Mouse (Mus musculus) erythroblast, embryonic 14.5 days (primary cell): ENCODE measurements around the gene Rpl36al. TPM values are rescaled to one million over a fixed set of nuclear protein-coding genes. Genes with fewer than 3 reads are reported as not detected.
"Not testable (repeated sequence)": the region's sequence is repeated elsewhere in the genome, so short reads cannot be mapped to it uniquely, and the experiment has no call there.

Source experiments
- H3K27me3 ChIP-seq: 2 replicates; pipeline ENCODE4 v1.6.1; 2012; ENCODE audit warnings: inconsistent platforms; ENCODE audit not compliant: control insufficient read depth
- H3K36me3 ChIP-seq: 2 replicates; pipeline ENCODE4 v1.6.1; 2012; ENCODE audit warnings: mild to moderate bottlenecking, inconsistent platforms; ENCODE audit not compliant: control insufficient read depth
- H3K4me1 ChIP-seq: 2 replicates; pipeline ENCODE4 v1.6.1; 2012; ENCODE audit warnings: inconsistent platforms; ENCODE audit not compliant: control insufficient read depth
- H3K4me3 ChIP-seq: replicated peaks from 2 replicates; pipeline ENCODE3; 2012; ENCODE audit warnings: moderate library complexity, mild to moderate bottlenecking, inconsistent platforms
- H3K9me3 ChIP-seq: 2 replicates; pipeline ENCODE4 v1.6.1; 2012; ENCODE audit warnings: low read length, inconsistent platforms, mixed read lengths; ENCODE audit not compliant: control insufficient read depth
- GATA1 ChIP-seq: IDR thresholded peaks from 2 replicates; pipeline ENCODE4 v1.6.1; 2012; ENCODE audit warnings: low read length, inconsistent platforms, mixed read lengths
- TAL1 ChIP-seq: IDR thresholded peaks from 3 replicates; pipeline ENCODE4 v1.6.1; 2012; ENCODE audit warnings: low read length, inconsistent platforms, mixed read lengths
- polyA plus RNA-seq: library from polyadenylated mRNA; stranded (reverse); fragments of >175 nt; gene quantifications from 2 replicates; pipeline ENCODE4 v1.2.3, GENCODE M21; 2012

Gene Rpl36al
- polyA plus RNA-seq, 1 experiment = 7.3 TPM

GRCm38 (mm10) chr12:69159578-69159940 lies 24.3 kb downstream of the Rpl36al start:
- peaks cover 33% of the 10 kb centered on the region for H3K36me3 ChIP-seq
- peak overlapping the region; percentile 42 for H3K4me3 ChIP-seq
- no peaks in the 10 kb centered on the region for H3K9me3 ChIP-seq
- no peak for TF ChIP-seq TAL1
- no peak for TF ChIP-seq GATA1
- H3K27me3 ChIP-seq = no peaks in the 10 kb centered on the region
- peaks cover 34% of the 10 kb centered on the region for H3K4me1 ChIP-seq

GRCm38 (mm10) chr12:69158765-69159577 lies 24.9 kb downstream of the Rpl36al start, which contains the start of gene Rps29:
Gene Rps29 (minus strand): TSS chr12:69159186.
- H3K9me3 ChIP-seq, H3K27me3 ChIP-seq: not testable (repeated sequence)
- H3K4me3 ChIP-seq = peak within 1 kb of the TSS; percentile 91
- H3K4me1 ChIP-seq = peaks cover 29% of the 10 kb centered on the region
- peaks cover 33% of the 10 kb centered on the region for H3K36me3 ChIP-seq

- Histone ChIP-seq H3K36me3 (peaks cover 33% of the 10 kb centered on the region), H3K4me1 (peaks cover 27% of the 10 kb centered on the region), H3K4me3 (peak overlapping the region; percentile 91), H3K9me3 (no peaks in the 10 kb centered on the region), H3K27me3 (no peaks in the 10 kb centered on the region)
- TF ChIP-seq TAL1 = no peak
- TF ChIP-seq GATA1 = no peak
Observed at GRCm38 (mm10) chr12:69158366-69158764, 25.5 kb downstream of the Rpl36al start.

- TF ChIP-seq GATA1 = no peak
- peak overlapping the region; percentile 91 for H3K4me3 ChIP-seq
Observed at GRCm38 (mm10) chr12:69157107-69157506, 26.8 kb downstream of the Rpl36al start.

GRCm38 (mm10) chr12:69156436-69156835 lies 27.4 kb downstream of the Rpl36al start:
- TF ChIP-seq GATA1 = no peak
- TF ChIP-seq TAL1 = no peak
- no peaks in the 10 kb centered on the region for H3K27me3 ChIP-seq
- no peak overlapping the region for H3K4me3 ChIP-seq
- peaks cover 33% of the 10 kb centered on the region for H3K36me3 ChIP-seq
- H3K4me1 ChIP-seq = peaks cover 27% of the 10 kb centered on the region
- H3K9me3 ChIP-seq = no peaks in the 10 kb centered on the region

More at GRCm38 (mm10) chr12:69157107-69157506, 26.8 kb downstream of the Rpl36al start:
- Histone ChIP-seq H3K36me3 (peaks cover 33% of the 10 kb centered on the region), H3K4me1 (peaks cover 27% of the 10 kb centered on the region), H3K27me3 (no peaks in the 10 kb centered on the region), H3K9me3 (no peaks in the 10 kb centered on the region)

GRCm38 (mm10) chr12:69155923-69156322 lies 28.0 kb downstream of the Rpl36al start:
- Histone ChIP-seq H3K4me3 (no peak overlapping the region), H3K9me3 (no peaks in the 10 kb centered on the region), H3K4me1 (peaks cover 27% of the 10 kb centered on the region)

GRCm38 (mm10) chr12:69150049-69150448 lies 33.8 kb downstream of the Rpl36al start:
- Histone ChIP-seq H3K4me1 (no peaks in the 10 kb centered on the region), H3K9me3 (no peaks in the 10 kb centered on the region), H3K27me3 (no peaks in the 10 kb centered on the region), H3K36me3 (peaks cover 4% of the 10 kb centered on the region), H3K4me3 (no peak overlapping the region)
- TF ChIP-seq GATA1 (no peak), TAL1 (no peak)

More at GRCm38 (mm10) chr12:69155923-69156322, 28.0 kb downstream of the Rpl36al start:
- Histone ChIP-seq H3K27me3 (no peaks in the 10 kb centered on the region), H3K36me3 (peaks cover 33% of the 10 kb centered on the region)
- TF ChIP-seq TAL1 (no peak), GATA1 (no peak)

GRCm38 (mm10) chr12:69147166-69147735 lies 36.6 kb downstream of the Rpl36al start:
- Histone ChIP-seq H3K4me3 (no peak overlapping the region), H3K9me3 (no peaks in the 10 kb centered on the region), H3K4me1 (no peaks in the 10 kb centered on the region), H3K27me3 (no peaks in the 10 kb centered on the region), H3K36me3 (no peaks in the 10 kb centered on the region)
- no peak for TF ChIP-seq TAL1
- TF ChIP-seq GATA1 = no peak

GRCm38 (mm10) chr12:69143460-69143859 lies 40.4 kb downstream of the Rpl36al start:
- H3K4me1 ChIP-seq = no peaks in the 10 kb centered on the region
- H3K9me3 ChIP-seq = no peaks in the 10 kb centered on the region
- H3K27me3 ChIP-seq = no peaks in the 10 kb centered on the region
- H3K36me3 ChIP-seq = no peaks in the 10 kb centered on the region
- no peak overlapping the region for H3K4me3 ChIP-seq
- TF ChIP-seq TAL1 (no peak), GATA1 (no peak)

GRCm38 (mm10) chr12:69139841-69140240 lies 44.0 kb downstream of the Rpl36al start:
- Histone ChIP-seq H3K9me3 (no peaks in the 10 kb centered on the region), H3K4me3 (no peak overlapping the region), H3K27me3 (no peaks in the 10 kb centered on the region), H3K4me1 (no peaks in the 10 kb centered on the region), H3K36me3 (no peaks in the 10 kb centered on the region)
- TF ChIP-seq TAL1 = no peak
- no peak for TF ChIP-seq GATA1
